Mouse (Mus musculus) 3T3-L1 (cell line): ENCODE data around the gene Hrh1.
A peak's percentile ranks its signal among the peaks of the same experiment; 100 is the strongest.

Experiments
- DNase-seq: peaks from one replicate; pipeline ENCODE4 v3.0.0-alpha.2; 2015; ENCODE audit warnings: low read depth, low spot score

The Hrh1 gene

GRCm38 (mm10) chr6:114397691-114398217 is at the start of gene Hrh1:
Gene Hrh1 (plus strand): TSS chr6:114397936.
- DNase-seq, result no peak

DNA sequence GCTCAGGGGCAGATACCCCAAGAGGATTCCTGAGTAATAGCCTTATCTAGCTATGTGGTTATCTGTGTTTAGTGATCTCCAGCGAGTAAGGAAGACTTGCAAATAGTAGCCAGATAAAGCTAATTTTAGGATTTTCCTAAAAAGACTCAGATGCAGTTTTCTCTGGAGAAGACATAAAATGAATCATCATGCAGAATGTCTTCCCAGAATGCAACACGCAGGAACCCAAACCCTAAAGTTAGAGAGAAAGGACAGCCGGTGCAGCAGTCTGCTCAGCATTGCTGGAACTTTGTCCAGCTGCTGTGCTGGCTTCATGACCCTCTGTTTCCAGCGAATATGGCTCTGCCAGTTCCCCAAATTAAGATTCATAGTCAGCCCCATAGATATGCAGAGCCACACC is 43.1 kb upstream of the Hrh1 start:
- DNase-seq, result no peak

GRCm38 (mm10) chr6:114358171-114358570 is 39.6 kb upstream of the Hrh1 start:
- peak; percentile 87 for DNase-seq

DNA sequence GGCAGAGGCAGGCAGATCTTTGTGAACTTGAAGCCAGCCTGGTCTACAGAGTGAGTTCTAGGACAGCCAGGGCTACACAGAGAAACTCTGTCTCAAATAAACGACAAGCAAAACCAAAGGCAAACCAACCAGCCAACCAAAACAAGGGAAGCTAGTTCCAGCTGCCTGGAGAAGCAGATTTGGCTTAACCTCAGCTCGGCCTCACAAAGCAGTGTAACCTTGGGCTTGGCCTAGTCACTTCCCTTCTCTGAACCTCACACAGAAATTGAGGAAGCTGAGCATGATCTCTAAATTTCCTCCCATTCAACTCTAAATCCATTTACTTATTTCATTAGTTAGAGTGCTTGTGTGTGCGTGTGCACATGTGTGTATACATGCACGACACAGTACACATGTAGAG is 35.4 kb upstream of the Hrh1 start:
- no peak for DNase-seq

DNA sequence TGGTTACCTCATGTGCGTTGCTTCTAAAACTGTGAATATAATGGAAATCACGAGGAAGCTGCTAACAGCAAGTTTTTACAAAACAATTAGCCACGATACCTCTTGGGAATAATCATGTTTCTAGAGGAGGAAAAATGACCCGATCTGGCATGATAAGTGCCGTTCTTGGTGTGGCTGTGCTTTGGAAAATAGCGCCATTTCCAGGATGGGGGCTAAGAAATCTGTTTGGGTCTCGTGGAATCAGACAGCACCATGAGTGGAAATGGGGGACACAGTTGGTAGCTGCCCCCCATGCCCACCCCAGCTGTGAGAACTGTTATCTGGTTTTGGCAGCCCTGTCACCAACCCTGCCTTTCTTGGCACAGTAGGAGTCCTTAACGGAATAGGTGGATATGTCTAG is 34.0 kb upstream of the Hrh1 start:
- no peak for DNase-seq

- DNase-seq, result no peak
These were observed 33.0 kb upstream of the Hrh1 start for GRCm38 (mm10) chr6:114364734-114365133.

DNA sequence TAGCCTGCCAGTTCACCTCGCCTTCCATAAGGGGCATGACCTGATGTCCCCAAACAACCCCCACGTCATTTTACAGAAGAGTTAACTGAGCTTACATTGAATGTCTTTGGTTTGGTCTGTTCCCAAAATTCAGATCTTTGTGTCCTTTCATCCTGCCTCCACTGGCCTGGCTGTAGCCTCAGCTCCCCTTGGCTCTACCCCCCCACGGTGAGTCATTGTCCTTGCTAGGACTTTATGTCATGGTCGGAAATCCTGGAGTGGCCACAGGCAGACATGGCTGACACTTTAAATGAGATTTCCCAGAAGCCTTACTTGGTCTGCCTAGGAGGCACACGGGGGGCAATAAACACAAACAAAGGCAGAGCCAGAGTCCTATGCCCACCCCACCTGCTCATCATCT is 31.5 kb upstream of the Hrh1 start:
- no peak for DNase-seq

DNA sequence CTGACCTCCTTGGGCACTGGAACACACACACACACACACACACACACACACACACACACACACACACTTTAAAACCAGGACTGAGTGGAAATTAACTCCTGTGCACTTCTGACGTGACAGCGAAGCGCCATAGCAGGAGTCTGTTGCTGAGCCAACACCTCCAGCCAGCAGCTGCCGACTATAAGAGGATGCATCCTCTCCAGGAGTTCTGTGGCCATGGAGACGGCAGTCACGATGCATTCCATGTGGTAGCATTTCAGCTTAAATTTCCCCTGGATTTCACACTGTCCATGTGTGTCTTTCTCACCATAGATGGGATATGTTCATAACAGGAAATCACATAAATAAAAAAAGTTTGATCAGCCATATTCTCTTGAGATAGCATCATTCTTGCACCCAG is 30.1 kb upstream of the Hrh1 start:
- DNase-seq, result no peak

GRCm38 (mm10) chr6:114368196-114368595 is 29.5 kb upstream of the Hrh1 start:
- DNase-seq, result no peak

GRCm38 (mm10) chr6:114372741-114373140 is 25.0 kb upstream of the Hrh1 start:
- DNase-seq, result no peak

- DNase-seq, result no peak
These were observed 16.9 kb upstream of the Hrh1 start for GRCm38 (mm10) chr6:114380872-114381271.

DNA sequence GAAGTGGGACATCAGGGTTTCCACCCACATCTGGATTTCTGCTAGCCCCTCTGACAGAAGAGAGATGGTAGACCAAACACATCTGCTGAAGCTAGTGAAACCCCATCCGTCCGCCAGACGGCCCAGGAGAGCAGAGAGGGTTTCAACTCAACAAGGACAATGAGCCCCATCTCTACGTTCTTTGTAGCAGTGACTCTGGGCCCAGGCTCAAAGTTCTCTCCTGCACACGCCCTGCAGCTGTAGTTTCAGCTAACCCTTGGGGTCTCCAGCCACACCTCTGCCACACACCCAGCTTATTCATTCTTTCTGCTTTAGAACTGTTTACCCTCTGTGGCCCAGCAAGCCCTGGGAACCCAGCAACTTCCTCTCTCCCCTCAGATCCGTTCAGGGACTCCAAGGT is 10.4 kb upstream of the Hrh1 start:
- DNase-seq, result no peak

DNA sequence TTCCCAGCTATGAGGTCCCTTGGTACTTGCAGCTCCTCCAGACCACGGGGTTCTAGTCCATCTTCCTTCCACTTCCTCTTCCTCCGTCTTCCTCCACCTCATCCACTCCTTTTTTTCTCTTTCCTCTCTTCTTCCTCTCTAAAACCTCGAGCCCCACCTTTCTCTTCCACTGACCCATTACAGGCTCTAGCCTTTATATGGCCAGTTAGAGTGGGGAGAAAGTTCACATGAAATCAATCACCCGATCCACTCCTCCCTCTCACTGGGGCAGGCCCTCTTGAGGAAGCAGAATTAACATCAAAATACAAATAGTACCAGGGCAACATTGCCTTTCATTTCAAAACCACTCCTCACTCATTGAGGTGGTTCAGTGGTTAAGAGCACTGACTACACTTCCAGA is 9.9 kb upstream of the Hrh1 start:
- no peak for DNase-seq

- DNase-seq, result no peak
These were observed 7.6 kb upstream of the Hrh1 start for GRCm38 (mm10) chr6:114390129-114390528.

- no peak for DNase-seq
These were observed 2.8 kb upstream of the Hrh1 start for GRCm38 (mm10) chr6:114394982-114395381.

- no peak for DNase-seq
These were observed 1.1 kb upstream of the Hrh1 start for GRCm38 (mm10) chr6:114396605-114397004.

GRCm38 (mm10) chr6:114397280-114397679 is 456 bp upstream of the Hrh1 start:
- DNase-seq, result no peak

DNA sequence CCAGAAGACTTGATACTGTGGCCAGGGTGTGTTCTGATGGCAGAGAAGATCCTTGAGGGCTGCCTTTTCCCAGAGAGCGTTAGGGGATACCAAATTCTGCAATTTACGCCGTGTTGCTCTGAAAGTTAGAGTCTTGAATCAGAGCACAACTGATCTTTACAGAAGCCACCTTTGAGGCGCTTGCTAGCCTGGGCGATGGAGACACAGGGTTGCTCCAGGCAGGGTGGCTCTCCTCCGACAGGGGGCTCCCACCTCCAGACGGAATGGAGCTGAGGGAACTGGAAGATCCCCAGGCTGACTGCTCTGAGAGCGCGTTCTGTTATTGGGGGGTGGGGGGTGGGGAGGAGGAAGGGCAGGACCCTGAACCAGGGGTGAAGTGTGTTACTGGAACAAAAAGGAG is 890 bp downstream of the Hrh1 start:
- DNase-seq, result no peak

GRCm38 (mm10) chr6:114400387-114400786 is 2.7 kb downstream of the Hrh1 start:
- DNase-seq, result no peak

- no peak for DNase-seq
These were observed 3.1 kb downstream of the Hrh1 start for GRCm38 (mm10) chr6:114400841-114401240.

DNA sequence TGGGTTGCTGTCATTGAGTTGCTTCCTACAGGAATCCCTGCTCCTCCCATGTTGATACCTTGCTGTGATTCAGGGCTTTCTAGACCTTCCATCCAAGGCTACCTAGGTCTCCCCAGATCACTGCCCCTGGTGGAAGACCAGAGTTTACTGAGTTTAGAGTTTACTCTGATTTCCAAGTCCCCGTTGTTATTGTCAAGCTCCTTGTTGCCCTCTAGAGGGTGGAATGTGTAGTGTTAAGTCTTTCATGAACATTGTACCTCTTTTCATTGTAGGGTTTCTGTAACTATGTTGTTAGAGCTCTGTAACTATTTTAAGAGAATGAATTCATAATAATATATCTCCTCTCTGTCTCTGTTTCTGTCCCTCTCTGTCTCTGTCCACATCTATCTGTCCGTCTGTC is 4.4 kb downstream of the Hrh1 start:
- DNase-seq, result peak; percentile 66

DNA sequence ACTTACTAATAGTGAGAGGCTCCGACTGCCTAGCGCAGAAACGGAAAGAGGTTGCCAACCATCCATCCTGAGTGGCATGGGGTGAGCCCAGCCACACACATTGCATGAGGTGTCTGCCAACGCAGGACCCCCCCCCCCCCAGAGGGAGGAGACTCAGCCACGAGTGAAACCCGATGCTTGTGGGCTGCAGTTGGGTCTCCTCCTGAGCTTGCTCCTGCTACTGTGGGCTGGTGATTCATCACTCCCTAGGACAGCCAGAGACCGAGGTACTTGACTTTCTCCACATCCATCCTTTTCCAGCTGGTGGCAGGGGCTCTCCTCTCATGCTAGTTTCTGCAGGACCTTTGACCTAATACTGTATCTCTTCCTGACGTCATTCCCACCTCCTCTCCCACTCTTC is 5.9 kb downstream of the Hrh1 start:
- DNase-seq, result peak; percentile 88

- DNase-seq, result peak; percentile 93
These were observed 6.4 kb downstream of the Hrh1 start for GRCm38 (mm10) chr6:114404128-114404527.

DNA sequence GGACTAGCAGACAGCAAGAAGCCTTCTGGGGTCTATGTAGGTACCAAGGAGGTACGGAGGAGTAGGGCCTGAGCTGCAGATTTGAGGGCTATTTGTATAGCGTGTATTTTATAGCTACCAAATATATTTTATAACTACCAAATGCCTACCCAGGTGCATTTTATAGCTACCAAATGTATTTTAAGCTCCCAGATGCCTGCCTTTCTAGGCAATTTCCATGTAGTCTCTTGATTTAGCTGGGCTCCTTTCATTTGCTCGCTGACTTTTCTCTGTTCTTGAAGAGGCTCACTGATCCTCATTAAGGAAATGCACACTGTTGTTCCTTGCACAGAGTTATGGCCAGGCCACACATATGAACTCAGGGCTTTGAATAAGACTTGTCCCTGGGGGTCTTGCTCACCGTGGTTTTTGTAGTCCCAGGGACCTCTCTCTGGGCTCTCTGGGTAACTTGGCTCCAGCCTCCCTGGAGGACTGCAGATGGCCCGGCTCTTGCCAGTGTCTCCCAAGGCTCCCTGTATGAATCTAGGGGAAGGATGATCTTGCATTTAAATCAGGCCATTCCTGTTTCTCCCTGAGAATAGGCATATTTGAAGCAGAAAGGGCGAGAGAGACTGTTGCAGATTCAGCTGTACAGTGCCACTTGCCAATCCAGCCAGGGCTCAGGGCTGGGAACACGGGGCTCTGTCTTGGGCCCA is 7.2 kb downstream of the Hrh1 start:
- no peak for DNase-seq
